Mouse (Mus musculus): ENCODE data around the gene Prkg1. TPM values are rescaled to one million over a fixed set of nuclear protein-coding genes. Genes with fewer than 3 reads are reported as not detected.

The Prkg1 gene
- polyA plus RNA-seq, 1 experiment from 2014 or later, result 3.2 TPM

- 78% methylated on average over 3 of the region's 3 CpGs for WGBS
- no peaks in the 10 kb centered on the region; the same call in 1 of the 2 replicates for H3K9me3 ChIP-seq (replicated peaks)
Measured at GRCm38 (mm10) chr19:30613150-30613865, 1151.5 kb downstream of the Prkg1 start.

DNA sequence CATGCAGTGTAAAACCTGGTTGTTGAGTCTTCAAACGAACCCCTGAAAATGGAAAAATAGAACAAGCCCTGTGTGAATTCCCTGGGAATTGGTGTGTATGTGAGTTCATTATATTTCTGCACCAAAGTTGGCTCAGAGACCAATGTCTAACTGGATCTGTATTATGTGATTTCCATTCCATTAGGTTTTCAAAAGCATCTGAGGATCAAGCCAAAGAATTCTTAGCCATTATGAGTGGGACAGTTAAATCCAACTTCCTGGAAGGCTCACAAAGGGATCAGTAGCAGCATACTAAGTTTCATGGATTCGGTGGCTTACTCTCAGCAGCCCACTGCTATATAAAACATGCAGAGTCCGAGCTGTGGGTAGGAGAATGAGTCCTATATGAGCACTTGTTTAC, 1178.5 kb downstream of the Prkg1 start:
- H3K27ac ChIP-seq (replicated peaks), result no peak overlapping the region
- H3K4me1 ChIP-seq, result no peaks in the 10 kb centered on the region
- no peaks in the 10 kb centered on the region for H3K27me3 ChIP-seq (ENCODE audit: low read depth, poor library complexity, severe bottlenecking)
- H3K4me3 ChIP-seq, result no peak overlapping the region
- DNase-seq (ENCODE audit: low spot score), result no peak
- no peaks in the 10 kb centered on the region for H3K36me3 ChIP-seq
- no peaks in the 10 kb centered on the region for H3K9me3 ChIP-seq (replicated peaks)
- 85% methylated on average over 3 of the region's 3 CpGs for WGBS

More at GRCm38 (mm10) chr19:30613150-30613865, 1151.5 kb downstream of the Prkg1 start:
- no peak for DNase-seq (ENCODE audit: low spot score)
- no peak overlapping the region for H3K4me3 ChIP-seq
- no peaks in the 10 kb centered on the region for H3K36me3 ChIP-seq
- no peaks in the 10 kb centered on the region for H3K4me1 ChIP-seq
- no peak overlapping the region for H3K27ac ChIP-seq (replicated peaks)
- no peaks in the 10 kb centered on the region for H3K27me3 ChIP-seq (ENCODE audit: low read depth, poor library complexity, severe bottlenecking)

GRCm38 (mm10) chr19:30564516-30564915, 1200.3 kb downstream of the Prkg1 start:
- no peaks in the 10 kb centered on the region; the same call in 1 of the 2 replicates for H3K9me3 ChIP-seq (replicated peaks)
- WGBS, result 66% methylated on average over 6 of the region's 6 CpGs

DNA sequence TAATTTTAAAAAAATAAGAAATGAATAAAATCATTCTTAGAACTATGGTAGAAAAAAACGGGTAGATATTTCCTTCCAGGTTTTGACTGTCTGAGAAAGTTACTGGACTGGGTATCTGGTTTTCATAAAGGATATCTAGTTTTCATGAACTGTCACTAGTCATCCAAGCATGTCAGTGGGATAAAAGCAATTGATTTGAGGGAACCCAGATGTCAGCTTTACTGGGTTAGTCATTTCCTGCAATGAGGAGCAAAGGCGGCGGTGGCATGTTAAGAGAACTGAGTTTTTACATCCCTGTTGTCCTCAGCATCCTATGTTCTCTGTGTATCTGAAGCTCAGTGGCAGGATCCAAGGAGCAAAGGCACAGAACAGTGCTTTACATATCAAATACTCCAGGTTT, 1201.0 kb downstream of the Prkg1 start:
- Histone ChIP-seq H3K9me3 (replicated peaks) (no peaks in the 10 kb centered on the region; the same call in 1 of the 2 replicates), H3K36me3 (no peaks in the 10 kb centered on the region), H3K27me3 (ENCODE audit: low read depth, poor library complexity, severe bottlenecking) (no peaks in the 10 kb centered on the region), H3K27ac (replicated peaks) (no peak overlapping the region), H3K4me1 (no peaks in the 10 kb centered on the region), H3K4me3 (no peak overlapping the region)
- DNase-seq (ENCODE audit: low spot score), result no peak
- WGBS, result 91% methylated on average over 3 of the region's 3 CpGs

More at GRCm38 (mm10) chr19:30564516-30564915, 1200.3 kb downstream of the Prkg1 start:
- Histone ChIP-seq H3K27ac (replicated peaks) (no peak overlapping the region), H3K27me3 (ENCODE audit: low read depth, poor library complexity, severe bottlenecking) (no peaks in the 10 kb centered on the region), H3K4me3 (no peak overlapping the region), H3K4me1 (no peaks in the 10 kb centered on the region), H3K36me3 (no peaks in the 10 kb centered on the region)
- DNase-seq (ENCODE audit: low spot score), result no peak

GRCm38 (mm10) chr19:30558024-30558423, 1206.8 kb downstream of the Prkg1 start:
- H3K4me3 ChIP-seq, result no peak overlapping the region
- no peak for DNase-seq (ENCODE audit: low spot score)
- H3K27me3 ChIP-seq (ENCODE audit: low read depth, poor library complexity, severe bottlenecking), result peaks cover 6% of the 10 kb centered on the region
- no peaks in the 10 kb centered on the region; the same call in 1 of the 2 replicates for H3K9me3 ChIP-seq (replicated peaks)
- no peak overlapping the region for H3K27ac ChIP-seq (replicated peaks)
- H3K4me1 ChIP-seq, result peaks cover 15% of the 10 kb centered on the region
- H3K36me3 ChIP-seq, result no peaks in the 10 kb centered on the region

- peaks cover 28% of the 10 kb centered on the region for H3K4me1 ChIP-seq
- H3K4me3 ChIP-seq, result peak overlapping the region; percentile 43
- no peaks in the 10 kb centered on the region for H3K9me3 ChIP-seq (replicated peaks)
- 1% methylated on average over 12 of the region's 12 CpGs for whole genome bisulfite sequencing
- H3K27ac ChIP-seq (replicated peaks), result no peak overlapping the region
- H3K36me3 ChIP-seq, result no peaks in the 10 kb centered on the region
- peaks cover 40% of the 10 kb centered on the region for H3K27me3 ChIP-seq (ENCODE audit: low read depth, poor library complexity, severe bottlenecking)
- DNase-seq (ENCODE audit: low spot score), result peak; percentile 67
Measured at GRCm38 (mm10) chr19:30554467-30554881, 1210.4 kb downstream of the Prkg1 start.

GRCm38 (mm10) chr19:30553740-30554139, 1211.1 kb downstream of the Prkg1 start:
- peaks cover 48% of the 10 kb centered on the region for H3K27me3 ChIP-seq (ENCODE audit: low read depth, poor library complexity, severe bottlenecking)
- DNase-seq (ENCODE audit: low spot score), result peak; percentile 36

GRCm38 (mm10) chr19:30552260-30552659, 1212.6 kb downstream of the Prkg1 start:
- no peak overlapping the region for H3K4me3 ChIP-seq
- no peak overlapping the region for H3K27ac ChIP-seq (replicated peaks)
- H3K4me1 ChIP-seq, result peaks cover 43% of the 10 kb centered on the region
- DNase-seq (ENCODE audit: low spot score), result no peak
- no peaks in the 10 kb centered on the region for H3K36me3 ChIP-seq
- H3K9me3 ChIP-seq (replicated peaks), result no peaks in the 10 kb centered on the region
- peaks cover 62% of the 10 kb centered on the region for H3K27me3 ChIP-seq (ENCODE audit: low read depth, poor library complexity, severe bottlenecking)
- 61% methylated on average over 8 of the region's 8 CpGs for WGBS

More at GRCm38 (mm10) chr19:30553740-30554139, 1211.1 kb downstream of the Prkg1 start:
- H3K4me3 ChIP-seq, result no peak overlapping the region
- no peak overlapping the region for H3K27ac ChIP-seq (replicated peaks)
- 4% methylated on average over 4 of the region's 4 CpGs for WGBS
- H3K36me3 ChIP-seq, result no peaks in the 10 kb centered on the region
- H3K9me3 ChIP-seq (replicated peaks), result no peaks in the 10 kb centered on the region
- H3K4me1 ChIP-seq, result peaks cover 35% of the 10 kb centered on the region

- Histone ChIP-seq H3K4me3 (peak overlapping the region; percentile 55), H3K27me3 (ENCODE audit: low read depth, poor library complexity, severe bottlenecking) (peaks cover 85% of the 10 kb centered on the region)
Measured at GRCm38 (mm10) chr19:30549854-30550647, 1214.8 kb downstream of the Prkg1 start.

DNA sequence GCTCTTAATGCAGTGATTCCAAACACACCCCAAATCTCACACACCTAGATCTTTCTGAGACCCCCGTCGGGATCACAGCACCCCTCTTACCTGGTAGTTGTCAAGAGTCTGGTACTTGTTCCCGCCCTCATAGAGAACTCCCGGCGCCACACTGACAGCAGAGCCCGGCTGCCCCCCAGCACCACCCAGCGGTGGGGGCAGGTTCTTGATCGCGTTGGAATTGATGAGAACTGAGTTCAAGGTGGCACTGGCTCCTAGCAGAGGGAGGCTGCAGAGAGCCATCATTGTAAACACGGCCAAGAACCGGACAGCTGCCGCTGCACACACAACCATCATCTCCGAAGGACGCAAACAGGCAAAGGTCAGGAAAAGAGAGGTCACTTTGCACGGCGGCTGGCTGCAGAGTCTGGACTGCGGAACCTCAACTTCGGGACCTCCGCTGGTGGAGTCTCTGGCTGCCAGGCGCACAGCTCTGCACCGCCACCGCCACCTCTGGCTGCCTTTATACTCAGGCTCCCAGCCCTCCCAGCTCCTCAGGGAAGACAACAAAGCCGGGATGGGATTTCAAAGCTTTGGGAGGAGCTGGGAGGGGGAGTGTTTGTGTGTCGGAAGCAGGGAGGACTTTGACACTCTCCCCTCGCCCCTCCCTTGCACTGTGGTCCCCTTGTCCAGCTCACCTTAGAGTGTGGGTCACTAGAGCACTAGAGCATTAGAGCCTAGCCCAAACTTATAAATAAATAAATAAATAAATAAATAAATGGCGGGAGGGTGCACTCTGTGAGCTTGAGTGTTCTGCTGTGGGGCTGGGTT, 1215.6 kb downstream of the Prkg1 start, which contains the start of gene Dkk1:
Gene Dkk1 (minus strand): TSS at position 622 of the 810 bp plus-strand sequence.
- Histone ChIP-seq H3K27ac (replicated peaks) (peak within 1 kb of the TSS; percentile 55), H3K27me3 (ENCODE audit: low read depth, poor library complexity, severe bottlenecking) (peaks cover 88% of the 10 kb centered on the region), H3K4me1 (peaks cover 40% of the 10 kb centered on the region), H3K4me3 (peak within 1 kb of the TSS; percentile 55), H3K9me3 (replicated peaks) (no peaks in the 10 kb centered on the region), H3K36me3 (no peaks in the 10 kb centered on the region)
- WGBS, result under 1% methylated on average over 26 of the region's 26 CpGs
- DNase-seq (ENCODE audit: low spot score), result peak; percentile 84

More at GRCm38 (mm10) chr19:30549854-30550647, 1214.8 kb downstream of the Prkg1 start:
- Histone ChIP-seq H3K4me1 (peaks cover 43% of the 10 kb centered on the region), H3K27ac (replicated peaks) (no peak overlapping the region), H3K9me3 (replicated peaks) (no peaks in the 10 kb centered on the region), H3K36me3 (no peaks in the 10 kb centered on the region)
- WGBS, result under 1% methylated on average over 17 of the region's 17 CpGs
- DNase-seq (ENCODE audit: low spot score), result peak; percentile 33

DNA sequence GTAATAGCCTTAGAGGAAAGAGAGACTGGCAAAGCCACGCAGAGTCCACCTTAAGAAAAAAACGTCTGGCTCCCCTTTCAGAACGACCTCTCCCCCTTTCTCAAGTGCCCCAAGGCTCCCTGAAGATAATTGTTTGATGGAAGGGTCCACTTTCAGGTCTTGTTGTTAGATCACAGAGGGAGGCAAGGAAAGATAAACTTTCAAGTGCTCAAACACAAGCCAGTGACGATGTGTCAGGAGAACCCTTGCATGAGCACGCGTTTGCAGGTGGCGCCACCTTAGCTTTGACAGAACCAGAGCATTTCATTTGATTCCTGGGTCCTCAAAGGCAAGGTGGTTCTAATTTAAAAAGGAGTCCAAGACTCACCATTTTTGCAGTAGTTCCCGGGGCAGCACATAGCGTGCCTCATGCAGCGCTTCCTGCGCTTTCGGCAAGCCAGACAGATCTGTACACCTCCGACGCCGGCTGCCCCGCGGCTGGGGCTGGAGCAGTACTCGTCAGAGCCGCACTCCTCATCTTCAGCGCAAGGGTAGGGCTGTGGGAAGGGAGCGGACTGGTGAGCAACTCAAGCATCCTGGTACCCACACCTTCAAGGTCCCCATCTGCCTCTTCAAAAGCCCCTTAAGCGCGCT, 1216.3 kb downstream of the Prkg1 start:
- under 1% methylated on average over 23 of the region's 23 CpGs for WGBS
- no peaks in the 10 kb centered on the region for H3K9me3 ChIP-seq (replicated peaks)
- peaks cover 33% of the 10 kb centered on the region for H3K4me1 ChIP-seq
- H3K27me3 ChIP-seq (ENCODE audit: low read depth, poor library complexity, severe bottlenecking), result peaks cover 94% of the 10 kb centered on the region
- H3K27ac ChIP-seq (replicated peaks), result no peak overlapping the region
- peak overlapping the region; percentile 55 for H3K4me3 ChIP-seq
- no peaks in the 10 kb centered on the region for H3K36me3 ChIP-seq
- peak; percentile 59 for DNase-seq (ENCODE audit: low spot score)

Data from midbrain, embryonic 10.5 days (tissue).